ENCODE assay signal across 14 mouse cellular contexts in the genomic region with DNA sequence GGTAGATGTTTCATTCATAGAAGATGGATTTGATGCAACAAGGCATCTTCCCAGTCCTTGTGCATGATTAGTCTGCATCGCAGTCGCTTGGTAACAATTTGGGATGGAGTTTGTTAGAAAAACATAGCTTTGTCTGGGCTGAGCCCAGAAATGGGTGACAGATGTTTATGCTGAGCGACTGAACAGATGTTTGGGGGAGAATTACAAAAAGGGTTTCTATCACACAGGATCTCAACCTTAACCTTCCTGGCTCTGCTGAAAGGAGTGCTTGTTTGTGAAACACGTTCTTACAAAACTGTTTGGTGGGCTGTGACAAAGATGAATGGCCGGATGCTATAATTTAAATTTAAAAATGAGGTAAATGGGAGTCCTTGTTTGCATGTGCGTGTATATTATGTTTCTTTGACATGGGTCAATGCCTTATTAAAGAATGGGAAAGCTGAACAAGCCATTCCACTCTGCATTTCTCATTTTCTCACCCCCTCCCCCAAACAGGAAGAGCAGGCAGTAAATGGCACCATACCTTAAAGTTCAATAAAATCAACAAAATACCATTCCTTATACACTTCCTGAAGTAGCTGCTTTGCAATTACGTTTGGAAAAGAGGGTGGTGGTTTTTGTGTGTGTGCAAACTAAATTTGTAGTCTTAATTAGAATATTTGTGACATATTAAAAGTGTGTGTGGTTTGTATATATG. TPM values are rescaled to one million over a fixed set of nuclear protein-coding genes. Genes with fewer than 3 reads are reported as not detected.
DNase-seq lines count a peak whose midpoint lies in the region; ATAC-seq and TF ChIP-seq lines count a peak whose summit lies in the region.
"Had no signal": no experiment of that assay in that cellular context is flagged by ENCODE, and none has a peak within 500 bp of the region (broad histone marks: within the 10 kb centered on the region; RNA-seq: fewer than 3 reads in every experiment).

No protein-coding gene starts in this region.

- H3K9me3 ChIP-seq in liver, embryonic 11.5 days (ENCODE audit: control insufficient read depth, low read length), result no peaks in the 10 kb centered on the region
- no peaks in the 10 kb centered on the region for H3K9me3 ChIP-seq in hindbrain, embryonic 10.5 days
- H3K9me3 ChIP-seq in limb, embryonic 14.5 days (ENCODE audit: control insufficient read depth, low read length), result no peaks in the 10 kb centered on the region
- H3K9me3 ChIP-seq: stomach, embryonic 15.5 days had no signal

- ATAC-seq in liver, embryonic 11.5 days (replicated peaks; ENCODE audit: low FRiP score), result no peak
- peak; percentile 74; the same call in 1 of the 2 replicates for ATAC-seq in limb, embryonic 14.5 days (ENCODE audit: low FRiP score, low read depth)
- ATAC-seq: CD4-positive, CD25-positive, alpha-beta regulatory T cell, adult 4 months had no signal

- no peak overlapping the region for H3K9ac ChIP-seq in liver, embryonic 11.5 days (ENCODE audit: low read depth, low read length)
- H3K9ac ChIP-seq in limb, embryonic 14.5 days (ENCODE audit: low read depth, low read length, severe bottlenecking), result no peak overlapping the region
- H3K9ac ChIP-seq: liver, embryonic 14.5 days; stomach, embryonic 15.5 days had no signal

- H3K27me3 ChIP-seq in liver, embryonic 11.5 days (replicated peaks; ENCODE audit: control insufficient read depth, insufficient read depth, low read length), result no peaks in the 10 kb centered on the region
- H3K27me3 ChIP-seq in hindbrain, embryonic 10.5 days (ENCODE audit: insufficient read depth, poor library complexity, severe bottlenecking), result no peaks in the 10 kb centered on the region
- H3K27me3 ChIP-seq in limb, embryonic 14.5 days (ENCODE audit: control insufficient read depth, insufficient read depth, low read length), result no peaks in the 10 kb centered on the region
- H3K27me3 ChIP-seq: stomach, embryonic 15.5 days had no signal

- DNase-seq in liver, embryonic 11.5 days (ENCODE audit: low spot score), result peak; percentile 15
- no peak for DNase-seq in liver
- peak; percentile 24 for DNase-seq in embryo, embryonic 9.5 days (ENCODE audit: extremely low spot score)
- DNase-seq in hindbrain, embryonic 10.5 days (ENCODE audit: low spot score), result peak; percentile 30
- peak; percentile 61 for DNase-seq in limb, embryonic 14.5 days (ENCODE audit: low spot score)
- no peak for DNase-seq in gastrocnemius, postnatal 36 days
- no peak for DNase-seq in thymus, postnatal 14 days
- no peak for DNase-seq in spleen, adult 12 weeks (ENCODE audit: low spot score)
- DNase-seq: cerebellum, postnatal 25 days; kidney, postnatal 10 days; right cerebral cortex, postnatal 25 days had no signal

- no peak overlapping the region for H3K4me3 ChIP-seq in liver, embryonic 11.5 days (ENCODE audit: low read depth, low read length)
- H3K4me3 ChIP-seq in hindbrain, embryonic 10.5 days, result no peak overlapping the region
- no peak overlapping the region for H3K4me3 ChIP-seq in limb, embryonic 14.5 days (replicated peaks; ENCODE audit: low read length)
- H3K4me3 ChIP-seq: stomach, embryonic 15.5 days had no signal

- intact Hi-C loops in gastrocnemius, postnatal 36 days (cut with DNase I), result no loop called here

- no peaks in the 10 kb centered on the region for H3K4me1 ChIP-seq in liver, embryonic 11.5 days (replicated peaks; ENCODE audit: control insufficient read depth, insufficient read depth, low read length)
- H3K4me1 ChIP-seq in hindbrain, embryonic 10.5 days (replicated peaks), result peaks cover 14% of the 10 kb centered on the region
- H3K4me1 ChIP-seq in limb, embryonic 14.5 days (ENCODE audit: control insufficient read depth, insufficient read depth, low read length), result peaks cover 17% of the 10 kb centered on the region
- H3K4me1 ChIP-seq: stomach, embryonic 15.5 days had no signal

- no peaks in the 10 kb centered on the region for H3K36me3 ChIP-seq in liver, embryonic 11.5 days (ENCODE audit: control insufficient read depth, insufficient read depth, low read length)
- H3K36me3 ChIP-seq in hindbrain, embryonic 10.5 days, result no peaks in the 10 kb centered on the region
- H3K36me3 ChIP-seq in limb, embryonic 14.5 days (ENCODE audit: control insufficient read depth, insufficient read depth, low read length), result no peaks in the 10 kb centered on the region
- H3K36me3 ChIP-seq: stomach, embryonic 15.5 days had no signal

- no peak overlapping the region for H3K4me2 ChIP-seq in liver, embryonic 11.5 days
- 0 out of 2 replicates have a peak overlapping the region, but pooled peaks have one; percentile 8 for H3K4me2 ChIP-seq in limb, embryonic 14.5 days (replicated peaks; ENCODE audit: low read depth, low read length, severe bottlenecking)
- H3K4me2 ChIP-seq: stomach, embryonic 15.5 days had no signal

- 60% methylated on average over 7 of the region's 7 CpGs for WGBS in liver, embryonic 11.5 days
- 40% methylated on average over 7 of the region's 7 CpGs for WGBS in hindbrain, embryonic 10.5 days
- WGBS in limb, embryonic 14.5 days, result 19% methylated on average over 7 of the region's 7 CpGs

- TF ChIP-seq POLR2A in limb, embryonic 14.5 days (IDR thresholded peaks at IDR 0.05; ENCODE audit: borderline replicate concordance, extremely low read depth, insufficient read depth, insufficient read length), result no peak

- no peak overlapping the region for H3K27ac ChIP-seq in liver, embryonic 11.5 days (ENCODE audit: low read depth, low read length)
- H3K27ac ChIP-seq in hindbrain, embryonic 10.5 days, result no peak overlapping the region
- H3K27ac ChIP-seq in limb, embryonic 14.5 days (replicated peaks; ENCODE audit: low read depth, low read length), result peak overlapping the region; percentile 49
- H3K27ac ChIP-seq: liver, embryonic 14.5 days; stomach, embryonic 15.5 days had no signal

RNA-seq across cellular contexts. Expression of a gene that starts 52.4 kb away (rescaled TPM):
- polyA plus RNA-seq in liver, embryonic 11.5 days (2014; fragmentation: Nextera tagmentation; extraction: Ambion mirVana), result 7.8 and 8.3 TPM in 2 replicates
- 3.0 and 4.4 TPM in 2 replicates for polyA plus RNA-seq in hindbrain, embryonic 10.5 days (2016; fragmentation: Nextera tagmentation; extraction: Ambion mirVana)
- 23.4 and 23.6 TPM in 2 replicates for polyA plus RNA-seq in limb, embryonic 14.5 days (2012; rRNA removed)
- 20.2 and 22.6 TPM in 2 replicates for polyA plus RNA-seq in limb, embryonic 14.5 days (2014; fragmentation: Nextera tagmentation; extraction: Ambion mirVana)
- 10 to 100 TPM; 15.1 to 38.5 TPM for total RNA-seq in gastrocnemius, postnatal 36 days (2021)
- polyA plus RNA-seq: CD4-positive, CD25-positive, alpha-beta regulatory T cell, adult 4 months had no signal

RNA-seq across cellular contexts. Expression of a gene that starts 52.5 kb away (rescaled TPM):
- polyA plus RNA-seq in liver, embryonic 11.5 days (2014; fragmentation: Nextera tagmentation; extraction: Ambion mirVana), result 27.0 and 28.9 TPM in 2 replicates
- polyA plus RNA-seq in hindbrain, embryonic 10.5 days (2016; fragmentation: Nextera tagmentation; extraction: Ambion mirVana), result 14.9 and 15.0 TPM in 2 replicates
- polyA plus RNA-seq in limb, embryonic 14.5 days (2012; rRNA removed), result 12.4 and 18.8 TPM in 2 replicates
- polyA plus RNA-seq in limb, embryonic 14.5 days (2014; fragmentation: Nextera tagmentation; extraction: Ambion mirVana), result 18.6 and 21.7 TPM in 2 replicates
- 10 to 100 TPM; 15.5 to 18.3 TPM for total RNA-seq in gastrocnemius, postnatal 36 days (2021)

Comparison
In these comparisons a context has a peak if more than half of its experiments do, and no peak if none do; other contexts are left out.
1. DNase-seq: peak in liver, embryonic 11.5 days (single experiment), embryo, embryonic 9.5 days (single experiment), hindbrain, embryonic 10.5 days (single experiment) and limb, embryonic 14.5 days (single experiment); none in liver (single experiment), gastrocnemius, postnatal 36 days (0 of 2), thymus, postnatal 14 days (single experiment) and spleen, adult 12 weeks (single experiment).